Mouse (Mus musculus): ENCODE measurements around the gene Midn. TPM values are rescaled to one million over a fixed set of nuclear protein-coding genes. Genes with fewer than 3 reads are reported as not detected.
A peak's percentile ranks its signal among the peaks of the same experiment; 100 is the strongest.

The Midn gene
- polyA plus RNA-seq, 1 experiment from 2014 or later, result 3.0 TPM

DNA sequence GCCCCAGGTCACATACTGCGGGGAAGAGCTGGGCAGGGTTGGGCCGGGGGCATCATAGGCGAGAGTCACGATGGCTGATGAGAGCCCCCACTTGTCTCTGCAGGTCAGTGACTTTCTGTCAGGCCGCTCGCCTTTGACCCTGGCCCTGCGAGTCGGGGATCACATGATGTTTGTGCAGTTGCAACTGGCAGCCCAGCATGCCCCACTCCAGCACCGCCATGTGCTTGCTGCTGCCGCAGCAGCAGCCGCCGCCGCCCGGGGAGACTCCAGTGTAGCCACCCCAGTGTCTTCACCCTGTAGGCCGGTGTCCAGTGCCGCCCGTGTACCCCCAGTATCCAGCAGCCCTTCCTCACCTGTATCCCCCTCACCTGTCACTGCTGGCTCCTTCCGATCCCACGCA, 5.6 kb downstream of the Midn start:
- Histone ChIP-seq H3K9ac (replicated peaks) (peak overlapping the region; percentile 70; the same call in 1 of the 2 replicates), H3K9me3 (ENCODE audit: low read length) (no peaks in the 10 kb centered on the region), H3K36me3 (replicated peaks; ENCODE audit: insufficient read depth, low read length) (peaks cover 58% of the 10 kb centered on the region), H3K4me2 (ENCODE audit: low read depth, low read length) (peak overlapping the region; percentile 96), H3K4me1 (ENCODE audit: insufficient read depth) (peaks cover 55% of the 10 kb centered on the region), H3K27ac (ENCODE audit: low read depth) (peak overlapping the region; percentile 92), H3K4me3 (ENCODE audit: low read depth, low read length) (peak overlapping the region; percentile 90), H3K27me3 (ENCODE audit: insufficient read depth, low read length) (no peaks in the 10 kb centered on the region)
- no peak for DNase-seq
- ATAC-seq, result no peak
- WGBS (ENCODE audit: insufficient replicate concordance), result 79% methylated on average over 19 of the region's 19 CpGs
- TF ChIP-seq CTCF (IDR thresholded peaks at IDR 0.05; ENCODE audit: low read depth), result no peak
- 0 out of 2 replicates have a peak, but pooled peaks have one; percentile 10 for TF ChIP-seq EP300 (IDR thresholded peaks at IDR 0.05; ENCODE audit: low read depth)

DNA sequence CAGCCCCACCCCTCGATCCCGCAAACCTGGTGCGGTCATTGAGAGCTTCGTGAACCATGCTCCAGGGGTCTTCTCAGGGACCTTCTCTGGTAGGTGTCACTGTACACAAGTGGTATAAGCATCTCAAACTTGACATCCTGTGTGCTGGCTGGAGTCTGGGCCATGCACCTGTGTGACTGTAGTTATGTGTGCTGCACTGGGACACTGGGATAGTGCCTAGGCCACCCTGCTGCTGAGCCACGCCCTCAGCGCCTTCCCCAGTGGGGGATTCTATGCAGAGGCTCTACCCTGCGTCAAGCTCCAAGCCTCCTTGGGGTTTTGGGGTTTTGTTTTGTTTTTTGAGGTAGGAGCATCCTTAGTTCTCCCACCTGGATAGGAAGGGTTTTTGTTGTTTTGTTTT, 6.3 kb downstream of the Midn start:
- DNase-seq (no peak), ATAC-seq (no peak)
- no peak overlapping the region for H3K4me2 ChIP-seq (ENCODE audit: low read depth, low read length)
- H3K9me3 ChIP-seq (ENCODE audit: low read length), result no peaks in the 10 kb centered on the region
- peak overlapping the region; percentile 19; the same call in 1 of the 2 replicates for H3K27ac ChIP-seq (ENCODE audit: low read depth)
- H3K4me3 ChIP-seq (ENCODE audit: low read depth, low read length), result no peak overlapping the region
- H3K9ac ChIP-seq (replicated peaks), result no peak overlapping the region
- peaks cover 62% of the 10 kb centered on the region for H3K4me1 ChIP-seq (ENCODE audit: insufficient read depth)
- H3K36me3 ChIP-seq (replicated peaks; ENCODE audit: insufficient read depth, low read length), result peaks cover 58% of the 10 kb centered on the region
- TF ChIP-seq CTCF (IDR thresholded peaks at IDR 0.05; ENCODE audit: low read depth) (no peak), EP300 (IDR thresholded peaks at IDR 0.05; ENCODE audit: low read depth) (no peak)
- WGBS (ENCODE audit: insufficient replicate concordance), result 87% methylated on average over 7 of the region's 7 CpGs
- H3K27me3 ChIP-seq (ENCODE audit: insufficient read depth, low read length), result no peaks in the 10 kb centered on the region

DNA sequence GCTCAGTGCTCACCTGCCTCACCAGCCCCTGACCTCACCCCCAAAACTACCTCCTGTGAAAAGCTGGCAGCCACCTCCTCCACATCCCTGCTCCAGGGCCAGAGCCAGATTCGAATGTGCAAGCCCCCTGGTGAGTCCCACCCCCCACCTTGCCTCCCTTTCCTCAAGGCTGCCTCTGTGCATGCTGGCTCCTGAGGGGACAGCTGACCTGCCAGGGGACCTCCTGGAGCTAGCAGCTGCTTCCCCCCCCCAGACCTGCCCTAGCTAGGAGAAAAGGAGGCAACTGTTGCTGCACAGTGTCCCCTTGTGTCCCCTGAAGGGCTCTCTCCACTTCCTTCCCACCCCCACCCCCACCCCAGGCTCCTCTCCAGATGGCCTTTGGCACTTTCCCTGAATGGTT, 7.2 kb downstream of the Midn start:
- peaks cover 68% of the 10 kb centered on the region for H3K4me1 ChIP-seq (ENCODE audit: insufficient read depth)
- H3K27me3 ChIP-seq (ENCODE audit: insufficient read depth, low read length), result no peaks in the 10 kb centered on the region
- H3K9ac ChIP-seq (replicated peaks), result no peak overlapping the region
- no peak overlapping the region for H3K4me3 ChIP-seq (ENCODE audit: low read depth, low read length)
- 80% methylated on average over 1 of the region's 1 CpGs for WGBS (ENCODE audit: insufficient replicate concordance)
- no peaks in the 10 kb centered on the region for H3K9me3 ChIP-seq (ENCODE audit: low read length)
- TF ChIP-seq EP300 (IDR thresholded peaks at IDR 0.05; ENCODE audit: low read depth) (no peak), CTCF (IDR thresholded peaks at IDR 0.05; ENCODE audit: low read depth) (no peak)
- H3K4me2 ChIP-seq (ENCODE audit: low read depth, low read length), result no peak overlapping the region
- ATAC-seq (no peak), DNase-seq (no peak)
- H3K36me3 ChIP-seq (replicated peaks; ENCODE audit: insufficient read depth, low read length), result peaks cover 58% of the 10 kb centered on the region
- peak overlapping the region; percentile 92; the same call in 1 of the 2 replicates for H3K27ac ChIP-seq (ENCODE audit: low read depth)

DNA sequence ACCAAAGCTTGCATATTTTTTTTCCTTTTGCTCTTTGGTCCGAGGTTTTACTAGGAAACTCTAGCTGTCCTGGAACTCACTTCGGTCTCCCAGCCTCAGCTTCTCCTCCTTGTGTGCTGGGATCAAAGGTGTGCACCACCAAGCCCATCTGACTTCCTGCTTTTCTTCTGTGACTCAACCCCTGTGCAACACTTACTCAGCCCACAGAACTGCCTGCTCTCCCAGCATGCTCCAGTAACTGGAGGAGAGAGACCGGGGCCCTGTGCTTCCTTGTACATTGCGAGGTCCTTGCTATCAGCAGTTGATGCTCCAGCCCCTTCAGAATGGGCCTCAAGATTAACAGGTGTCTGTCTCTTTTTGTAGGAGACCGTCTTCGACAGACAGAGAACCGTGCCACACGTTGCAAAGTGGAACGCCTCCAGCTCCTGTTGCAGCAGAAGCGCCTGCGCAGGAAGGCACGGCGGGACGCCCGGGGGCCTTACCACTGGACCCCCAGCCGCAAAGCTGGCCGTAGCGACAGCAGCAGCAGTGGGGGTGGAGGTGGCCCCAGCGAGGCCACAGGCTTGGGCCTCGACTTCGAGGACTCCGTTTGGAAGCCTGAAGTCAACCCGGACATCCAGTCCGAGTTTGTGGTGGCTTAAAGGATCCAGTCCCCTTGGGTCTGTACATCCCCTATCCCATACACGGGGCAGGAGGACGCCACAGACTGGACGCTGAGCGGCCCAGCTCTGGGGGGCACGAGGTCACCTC, 8.1 kb downstream of the Midn start:
- WGBS (ENCODE audit: insufficient replicate concordance), result 80% methylated on average over 29 of the region's 29 CpGs
- DNase-seq (no peak), ATAC-seq (no peak)
- H3K4me1 ChIP-seq (ENCODE audit: insufficient read depth), result peaks cover 76% of the 10 kb centered on the region
- peaks cover 58% of the 10 kb centered on the region for H3K36me3 ChIP-seq (replicated peaks; ENCODE audit: insufficient read depth, low read length)
- H3K4me3 ChIP-seq (ENCODE audit: low read depth, low read length), result no peak overlapping the region
- no peak overlapping the region for H3K4me2 ChIP-seq (ENCODE audit: low read depth, low read length)
- H3K9me3 ChIP-seq (ENCODE audit: low read length), result no peaks in the 10 kb centered on the region
- H3K27me3 ChIP-seq (ENCODE audit: insufficient read depth, low read length), result no peaks in the 10 kb centered on the region
- TF ChIP-seq EP300 (IDR thresholded peaks at IDR 0.05; ENCODE audit: low read depth), result no peak
- H3K9ac ChIP-seq (replicated peaks), result no peak overlapping the region
- peak overlapping the region; percentile 92 for H3K27ac ChIP-seq (ENCODE audit: low read depth)

DNA sequence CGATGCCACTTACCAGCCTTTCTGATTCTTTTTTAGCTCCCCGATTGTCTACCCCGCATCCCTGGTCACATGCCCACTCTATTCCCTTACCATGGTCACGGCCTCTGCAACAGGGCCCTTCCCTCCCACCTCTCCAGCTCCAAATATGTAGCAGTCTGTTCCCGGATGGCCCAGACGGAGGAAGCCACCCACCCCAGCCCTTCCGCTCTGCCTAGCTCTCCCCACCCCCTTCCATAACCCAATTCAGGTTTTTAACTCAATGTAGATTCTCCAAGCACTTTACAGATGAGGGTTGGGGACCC, 8.6 kb downstream of the Midn start:
- no peak for DNase-seq
- H3K36me3 ChIP-seq (replicated peaks; ENCODE audit: insufficient read depth, low read length), result peaks cover 54% of the 10 kb centered on the region
- H3K27ac ChIP-seq (ENCODE audit: low read depth), result peak overlapping the region; percentile 92
- 78% methylated on average over 7 of the region's 7 CpGs for WGBS (ENCODE audit: insufficient replicate concordance)
- H3K9ac ChIP-seq (replicated peaks), result no peak overlapping the region
- ATAC-seq, result no peak
- TF ChIP-seq CTCF (IDR thresholded peaks at IDR 0.05; ENCODE audit: low read depth) (no peak), EP300 (IDR thresholded peaks at IDR 0.05; ENCODE audit: low read depth) (no peak)
- H3K4me1 ChIP-seq (ENCODE audit: insufficient read depth), result peaks cover 80% of the 10 kb centered on the region
- H3K9me3 ChIP-seq (ENCODE audit: low read length), result no peaks in the 10 kb centered on the region
- H3K4me3 ChIP-seq (ENCODE audit: low read depth, low read length), result no peak overlapping the region
- H3K27me3 ChIP-seq (ENCODE audit: insufficient read depth, low read length), result no peaks in the 10 kb centered on the region
- H3K4me2 ChIP-seq (ENCODE audit: low read depth, low read length), result no peak overlapping the region

DNA sequence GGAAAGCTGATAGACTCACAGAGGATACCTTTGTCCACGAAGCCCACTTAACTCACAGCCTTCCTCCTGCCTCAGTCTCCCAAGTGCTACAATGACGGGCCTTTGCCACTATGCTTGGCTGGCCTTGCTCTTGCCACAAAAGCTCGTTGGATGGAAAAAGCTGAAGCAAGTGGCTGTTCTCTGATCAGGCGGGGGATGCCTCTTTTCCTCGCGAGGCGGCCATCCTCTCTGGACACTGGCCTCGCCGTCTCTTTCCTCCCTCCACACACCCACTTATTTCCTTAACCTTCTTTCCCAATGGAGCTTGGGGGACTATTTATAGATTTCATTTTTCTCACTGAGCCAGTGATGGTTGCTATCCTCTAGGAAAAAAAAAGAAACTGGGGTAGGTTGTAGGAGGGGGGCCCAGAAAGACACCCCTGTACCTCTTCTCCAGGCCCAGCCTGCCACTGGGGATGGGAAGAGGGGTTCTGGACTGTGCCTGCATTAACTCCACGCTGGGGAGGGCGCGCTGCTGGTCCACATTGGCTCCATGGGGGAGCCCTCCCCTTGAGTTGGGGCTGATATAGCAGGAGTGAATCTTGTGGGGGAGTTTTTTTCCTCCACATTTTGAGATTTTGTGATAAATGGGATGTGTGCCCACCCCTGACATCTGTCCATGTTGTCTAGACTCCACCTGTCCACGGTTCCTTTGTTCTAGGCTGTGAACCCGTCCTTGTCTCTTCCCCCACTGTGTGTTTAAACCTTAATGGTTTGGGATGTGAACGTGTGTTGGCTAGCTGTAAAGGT, 9.3 kb downstream of the Midn start:
- H3K27me3 ChIP-seq (ENCODE audit: insufficient read depth, low read length), result no peaks in the 10 kb centered on the region
- no peaks in the 10 kb centered on the region for H3K9me3 ChIP-seq (ENCODE audit: low read length)
- H3K27ac ChIP-seq (ENCODE audit: low read depth), result peak overlapping the region; percentile 92
- 64% methylated on average over 15 of the region's 15 CpGs for WGBS (ENCODE audit: insufficient replicate concordance)
- no peak overlapping the region for H3K4me3 ChIP-seq (ENCODE audit: low read depth, low read length)
- H3K36me3 ChIP-seq (replicated peaks; ENCODE audit: insufficient read depth, low read length), result peaks cover 54% of the 10 kb centered on the region
- ATAC-seq (no peak), DNase-seq (no peak)
- H3K9ac ChIP-seq (replicated peaks), result no peak overlapping the region
- H3K4me1 ChIP-seq (ENCODE audit: insufficient read depth), result peaks cover 82% of the 10 kb centered on the region
- TF ChIP-seq EP300 (IDR thresholded peaks at IDR 0.05; ENCODE audit: low read depth), result no peak
- TF ChIP-seq CTCF (IDR thresholded peaks at IDR 0.05; ENCODE audit: low read depth), result no peak
- peak overlapping the region; percentile 89; the same call in 1 of the 2 replicates for H3K4me2 ChIP-seq (ENCODE audit: low read depth, low read length)
